Mouse (Mus musculus) heart, adult 2 months (tissue): ENCODE measurements around the gene Fnbp1.

Experiments
- CTCF ChIP-seq: fragments of 200-600 bp; IDR thresholded peaks from 2 replicates; pipeline ENCODE4 v1.8.1; 2022; ENCODE audit warnings: antibody characterized with exemption, mild to moderate bottlenecking, moderate library complexity
- EP300 ChIP-seq: fragments of 200-500 bp; IDR thresholded peaks from 2 replicates; pipeline ENCODE4 v1.6.1; 2011; ENCODE audit warnings: low read depth, low read length, control low read depth; ENCODE audit not compliant: insufficient read depth
- POLR2A ChIP-seq: fragments of 200-500 bp; IDR thresholded peaks from 2 replicates; pipeline ENCODE4 v1.6.1; 2011; ENCODE audit warnings: mild to moderate bottlenecking, low read depth, low read length, control low read depth; ENCODE audit not compliant: insufficient read depth

GRCm38 (mm10) chr2:31060271-31060670 is 81.5 kb downstream of the Fnbp1 start:
- TF ChIP-seq EP300: no peak
- TF ChIP-seq POLR2A: no peak
- TF ChIP-seq CTCF: no peak
